Mouse (Mus musculus): Measurements from ENCODE around the gene Gsk3b.

Gene Gsk3b

GRCm38 (mm10) chr16:38285801-38286200 is 197.0 kb downstream of the Gsk3b start:
- no peak for DNase-seq

- DNase-seq, result no peak
Observed at GRCm38 (mm10) chr16:38286541-38286940, 197.7 kb downstream of the Gsk3b start.

GRCm38 (mm10) chr16:38287357-38287756 is 198.6 kb downstream of the Gsk3b start:
- no peak for DNase-seq

- DNase-seq, result no peak
Observed at GRCm38 (mm10) chr16:38287762-38288161, 199.0 kb downstream of the Gsk3b start.

- DNase-seq, result no peak
Observed at GRCm38 (mm10) chr16:38288851-38289250, 200.1 kb downstream of the Gsk3b start.

- no peak for DNase-seq
Observed at GRCm38 (mm10) chr16:38290151-38290550, 201.3 kb downstream of the Gsk3b start.

- DNase-seq, result no peak
Observed at GRCm38 (mm10) chr16:38294685-38295348, 206.0 kb downstream of the Gsk3b start, which contains the start of gene Nr1i2. Nr1i2 (minus strand) TSS chr16:38294824.

GRCm38 (mm10) chr16:38295349-38295930 is 206.6 kb downstream of the Gsk3b start:
- no peak for DNase-seq
